Mouse (Mus musculus): ENCODE measurements around the gene Gm20390. TPM values are rescaled to one million over a fixed set of nuclear protein-coding genes. Genes with fewer than 3 reads are reported as not detected.
A peak's percentile ranks its signal among the peaks of the same experiment; 100 is the strongest.

Gm20390 gene
- polyA plus RNA-seq, 1 experiment from 2014 or later = 185 TPM

DNA sequence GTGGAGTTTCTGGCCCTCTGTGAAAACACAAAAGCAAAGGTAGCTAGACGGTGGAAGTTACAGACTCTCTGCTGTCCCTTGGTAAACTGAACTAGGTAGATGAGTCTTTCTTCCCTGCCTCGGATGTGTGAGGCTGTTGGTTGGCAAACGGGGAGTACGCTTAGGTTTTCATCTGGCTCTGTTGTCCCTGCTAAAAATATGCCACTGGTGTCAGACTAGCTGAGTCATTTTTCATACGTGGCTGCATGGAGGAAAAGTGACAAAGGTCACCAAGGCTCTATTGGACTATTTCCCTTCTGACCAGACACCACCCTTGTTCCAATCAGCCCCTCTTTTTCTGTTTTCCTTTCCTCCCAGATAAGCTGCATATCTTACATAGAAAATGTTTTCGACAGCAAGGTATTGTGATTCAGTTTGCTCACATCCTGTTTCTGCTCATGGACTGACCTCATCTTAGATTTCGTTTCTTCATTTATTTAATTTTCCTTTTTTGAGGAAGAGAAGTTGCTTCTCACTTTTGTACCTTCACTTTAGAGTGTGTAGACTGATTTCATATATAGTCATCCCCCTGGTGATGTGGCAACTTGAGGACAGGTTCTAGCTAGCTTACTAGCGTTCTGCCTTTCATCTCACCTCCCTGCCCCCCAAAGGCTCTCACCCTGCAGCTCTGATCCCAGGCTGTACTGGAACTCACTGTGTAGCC, 19.7 kb upstream of the Gm20390 start:
- Histone ChIP-seq H3K36me3 (no peaks in the 10 kb centered on the region), H3K9me3 (replicated peaks) (no peaks in the 10 kb centered on the region), H3K27me3 (no peaks in the 10 kb centered on the region), H3K9ac (no peak overlapping the region), H3K4me2 (peak overlapping the region; percentile 13), H3K4me3 (no peak overlapping the region), H3K4me1 (replicated peaks) (peaks cover 18% of the 10 kb centered on the region), H3K27ac (peak overlapping the region; percentile 92)
- peak; percentile 53 for ATAC-seq (replicated peaks; ENCODE audit: insufficient number of reproducible peaks, insufficient read depth, low FRiP score, low read depth)
- WGBS = 34% methylated on average over 8 of the region's 8 CpGs

GRCm38 (mm10) chr11:93987026-93987425, 18.9 kb upstream of the Gm20390 start:
- Histone ChIP-seq H3K4me2 (0 out of 2 replicates have a peak overlapping the region, but pooled peaks have one; percentile 13), H3K4me3 (no peak overlapping the region), H3K27me3 (no peaks in the 10 kb centered on the region), H3K9ac (no peak overlapping the region), H3K4me1 (replicated peaks) (peaks cover 18% of the 10 kb centered on the region), H3K27ac (peak overlapping the region; percentile 92), H3K9me3 (replicated peaks) (no peaks in the 10 kb centered on the region), H3K36me3 (no peaks in the 10 kb centered on the region)
- WGBS = 86% methylated on average over 4 of the region's 4 CpGs
- no peak for ATAC-seq (replicated peaks; ENCODE audit: insufficient number of reproducible peaks, insufficient read depth, low FRiP score, low read depth)

DNA sequence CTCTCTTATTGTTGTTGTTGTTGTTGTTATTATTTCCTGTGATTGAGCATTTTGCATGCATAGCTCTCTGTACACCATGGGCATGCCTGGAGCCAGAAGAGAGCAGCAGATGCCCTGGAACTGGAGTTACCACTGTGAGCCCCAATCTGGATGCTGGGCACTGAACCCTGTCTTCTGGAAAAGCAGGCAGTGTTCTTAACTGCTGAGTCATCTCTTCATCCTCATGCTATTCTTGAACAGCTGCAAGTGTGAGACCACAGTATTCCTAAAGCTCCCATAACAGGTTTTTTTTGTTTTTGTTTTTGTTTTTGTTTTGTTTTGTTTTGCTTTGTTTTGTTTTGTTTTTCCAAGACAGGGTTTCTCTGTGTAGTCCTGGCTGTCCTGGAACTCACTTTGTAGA, 18.2 kb upstream of the Gm20390 start:
- Histone ChIP-seq H3K4me3 (no peak overlapping the region), H3K36me3 (no peaks in the 10 kb centered on the region), H3K4me2 (no peak overlapping the region), H3K4me1 (replicated peaks) (peaks cover 18% of the 10 kb centered on the region), H3K9me3 (replicated peaks) (no peaks in the 10 kb centered on the region), H3K27me3 (no peaks in the 10 kb centered on the region), H3K27ac (no peak overlapping the region), H3K9ac (no peak overlapping the region)
- ATAC-seq (replicated peaks; ENCODE audit: insufficient number of reproducible peaks, insufficient read depth, low FRiP score, low read depth) = no peak

GRCm38 (mm10) chr11:93985265-93985664, 17.2 kb upstream of the Gm20390 start:
- Histone ChIP-seq H3K4me2 (no peak overlapping the region), H3K9me3 (replicated peaks) (no peaks in the 10 kb centered on the region), H3K9ac (no peak overlapping the region), H3K36me3 (no peaks in the 10 kb centered on the region), H3K4me1 (replicated peaks) (peaks cover 18% of the 10 kb centered on the region), H3K27ac (no peak overlapping the region), H3K27me3 (no peaks in the 10 kb centered on the region), H3K4me3 (no peak overlapping the region)
- no peak for ATAC-seq (replicated peaks; ENCODE audit: insufficient number of reproducible peaks, insufficient read depth, low FRiP score, low read depth)
- 81% methylated on average over 5 of the region's 5 CpGs for WGBS

GRCm38 (mm10) chr11:93984619-93985018, 16.5 kb upstream of the Gm20390 start:
- Histone ChIP-seq H3K4me3 (no peak overlapping the region), H3K27ac (no peak overlapping the region), H3K9ac (no peak overlapping the region), H3K36me3 (no peaks in the 10 kb centered on the region), H3K27me3 (no peaks in the 10 kb centered on the region), H3K4me1 (replicated peaks) (peaks cover 18% of the 10 kb centered on the region), H3K9me3 (replicated peaks) (no peaks in the 10 kb centered on the region), H3K4me2 (no peak overlapping the region)
- no peak for ATAC-seq (replicated peaks; ENCODE audit: insufficient number of reproducible peaks, insufficient read depth, low FRiP score, low read depth)
- WGBS = 85% methylated on average over 3 of the region's 3 CpGs

DNA sequence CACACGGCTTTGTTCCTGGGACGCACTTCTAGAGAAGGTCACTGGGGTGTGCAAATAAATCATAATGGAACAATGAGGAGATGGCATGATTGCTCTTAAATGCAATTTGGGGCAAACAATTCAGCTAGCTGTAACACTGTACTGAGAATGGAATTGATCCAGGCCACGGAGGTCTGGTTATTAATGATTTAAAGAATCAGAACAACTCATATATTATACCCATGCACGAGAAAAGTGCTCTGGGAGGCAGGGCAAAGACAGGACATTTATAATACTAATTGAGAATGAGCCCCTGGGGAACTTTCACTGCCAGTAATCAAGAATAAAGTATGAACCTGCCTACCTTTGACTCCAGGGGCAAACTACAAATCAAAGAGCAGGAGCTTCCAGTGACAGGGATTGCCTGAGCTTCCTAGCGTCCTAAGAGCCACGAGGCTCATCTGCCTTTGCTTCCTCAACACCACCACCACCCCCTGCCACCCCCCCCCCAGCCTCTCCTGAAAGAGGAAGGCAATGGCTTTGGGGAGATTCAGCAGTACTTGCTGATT, 11.5 kb upstream of the Gm20390 start:
- H3K4me3 ChIP-seq = no peak overlapping the region
- H3K9ac ChIP-seq = no peak overlapping the region
- H3K36me3 ChIP-seq = no peaks in the 10 kb centered on the region
- H3K4me2 ChIP-seq = no peak overlapping the region
- no peak overlapping the region for H3K27ac ChIP-seq
- 60% methylated on average over 6 of the region's 6 CpGs for WGBS
- H3K4me1 ChIP-seq (replicated peaks) = no peaks in the 10 kb centered on the region
- ATAC-seq (replicated peaks; ENCODE audit: insufficient number of reproducible peaks, insufficient read depth, low FRiP score, low read depth) = no peak
- H3K9me3 ChIP-seq (replicated peaks) = no peaks in the 10 kb centered on the region
- no peaks in the 10 kb centered on the region for H3K27me3 ChIP-seq

DNA sequence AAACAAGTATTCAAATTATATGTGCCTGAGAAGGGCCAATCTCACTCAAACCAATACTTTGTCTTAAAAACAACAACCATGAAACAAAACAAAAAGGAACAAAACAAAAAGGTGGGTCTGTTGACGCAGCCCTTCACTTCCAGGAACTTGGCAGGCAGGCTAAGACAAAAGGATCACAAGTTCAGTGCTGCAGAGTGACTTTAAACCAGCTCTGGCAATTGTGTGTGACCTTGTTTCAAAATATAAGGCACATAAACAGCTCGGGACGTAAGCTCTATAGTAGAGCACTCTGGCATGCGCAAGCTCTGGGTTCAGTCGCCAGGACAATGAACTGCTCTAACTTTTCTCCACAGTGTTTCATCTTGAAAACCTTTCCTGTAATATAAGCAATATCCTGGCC, 4.9 kb upstream of the Gm20390 start:
- no peaks in the 10 kb centered on the region for H3K9me3 ChIP-seq (replicated peaks)
- peaks cover 8% of the 10 kb centered on the region for H3K4me1 ChIP-seq (replicated peaks)
- no peak overlapping the region for H3K9ac ChIP-seq
- 85% methylated on average over 5 of the region's 5 CpGs for WGBS
- ATAC-seq (replicated peaks; ENCODE audit: insufficient number of reproducible peaks, insufficient read depth, low FRiP score, low read depth) = no peak
- no peaks in the 10 kb centered on the region for H3K36me3 ChIP-seq
- H3K4me2 ChIP-seq = no peak overlapping the region
- no peaks in the 10 kb centered on the region for H3K27me3 ChIP-seq
- H3K27ac ChIP-seq = no peak overlapping the region
- no peak overlapping the region for H3K4me3 ChIP-seq

DNA sequence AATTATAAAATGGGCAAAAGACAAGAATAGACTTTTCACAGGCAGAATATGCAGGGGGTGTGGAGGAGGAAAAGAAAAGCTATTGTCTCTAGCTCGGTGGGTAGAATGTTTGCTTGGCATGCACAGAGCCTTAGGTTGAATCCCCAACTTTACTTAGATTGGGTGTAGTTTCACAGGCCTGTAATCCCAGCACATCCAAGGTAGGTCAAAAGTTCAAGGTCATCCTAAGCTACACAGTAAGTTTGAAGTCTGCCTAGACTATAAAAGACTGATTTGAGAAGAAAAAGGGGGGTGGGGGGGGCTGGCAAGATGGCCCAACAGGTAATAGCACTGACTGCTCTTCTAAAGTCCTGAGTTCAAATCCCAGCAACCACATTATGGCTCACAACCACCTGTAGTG, 1.7 kb upstream of the Gm20390 start:
- peaks cover 11% of the 10 kb centered on the region for H3K36me3 ChIP-seq
- no peak overlapping the region for H3K9ac ChIP-seq
- H3K4me1 ChIP-seq (replicated peaks) = peaks cover 15% of the 10 kb centered on the region
- no peak overlapping the region for H3K4me2 ChIP-seq
- H3K27ac ChIP-seq = no peak overlapping the region
- ATAC-seq (replicated peaks; ENCODE audit: insufficient number of reproducible peaks, insufficient read depth, low FRiP score, low read depth) = no peak
- H3K27me3 ChIP-seq = no peaks in the 10 kb centered on the region
- WGBS = 59% methylated on average over 1 of the region's 1 CpGs
- no peaks in the 10 kb centered on the region for H3K9me3 ChIP-seq (replicated peaks)
- no peak overlapping the region for H3K4me3 ChIP-seq

DNA sequence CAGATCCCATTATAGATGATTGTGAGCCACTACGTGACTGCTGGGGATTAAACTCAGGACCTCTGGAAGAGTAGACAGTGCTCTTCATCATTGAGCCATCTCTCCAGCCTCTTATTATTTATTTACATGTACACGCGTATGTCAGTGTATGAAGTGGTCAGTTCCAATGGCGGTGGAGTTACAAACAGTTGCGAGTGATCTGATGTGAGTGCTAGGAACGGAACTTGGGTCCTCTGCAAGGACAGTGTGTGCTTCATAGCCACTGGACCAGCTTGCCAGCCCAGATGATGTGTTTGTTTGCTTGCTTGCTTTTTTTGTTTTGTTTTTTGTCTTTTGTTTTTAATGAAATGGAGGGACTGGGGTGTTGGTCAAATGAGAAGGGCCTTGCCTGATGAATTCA, 1.1 kb upstream of the Gm20390 start:
- ATAC-seq (replicated peaks; ENCODE audit: insufficient number of reproducible peaks, insufficient read depth, low FRiP score, low read depth) = no peak
- peak overlapping the region; percentile 64; the same call in 1 of the 2 replicates for H3K27ac ChIP-seq
- H3K9me3 ChIP-seq (replicated peaks) = no peaks in the 10 kb centered on the region
- no peak overlapping the region for H3K4me3 ChIP-seq
- peak overlapping the region; percentile 55; the same call in 1 of the 2 replicates for H3K4me2 ChIP-seq
- peaks cover 17% of the 10 kb centered on the region for H3K36me3 ChIP-seq
- H3K27me3 ChIP-seq = no peaks in the 10 kb centered on the region
- no peak overlapping the region; the same call in 1 of the 2 replicates for H3K9ac ChIP-seq
- 88% methylated on average over 6 of the region's 6 CpGs for WGBS
- H3K4me1 ChIP-seq (replicated peaks) = peaks cover 15% of the 10 kb centered on the region

DNA sequence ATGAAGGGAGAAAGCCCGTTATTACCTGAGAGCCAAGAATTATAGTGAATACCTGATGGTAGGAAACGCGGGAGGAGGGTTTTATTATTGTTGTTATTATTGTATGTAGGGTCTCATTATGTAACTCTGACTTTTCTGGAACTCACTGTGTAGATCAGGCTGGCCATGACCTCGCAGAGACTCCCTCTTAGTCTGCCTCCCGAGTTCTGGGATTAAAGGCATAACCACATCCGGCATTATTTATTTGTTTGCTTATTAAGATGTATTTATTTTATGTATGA, 695 bp upstream of the Gm20390 start:
- Histone ChIP-seq H3K4me1 (replicated peaks) (peaks cover 15% of the 10 kb centered on the region), H3K27ac (peak overlapping the region; percentile 64), H3K4me2 (peak overlapping the region; percentile 55), H3K4me3 (peak overlapping the region; percentile 85), H3K9me3 (replicated peaks) (no peaks in the 10 kb centered on the region), H3K36me3 (peaks cover 21% of the 10 kb centered on the region), H3K9ac (peak overlapping the region; percentile 38; the same call in 1 of the 2 replicates), H3K27me3 (no peaks in the 10 kb centered on the region)
- WGBS = 40% methylated on average over 6 of the region's 6 CpGs
- no peak for ATAC-seq (replicated peaks; ENCODE audit: insufficient number of reproducible peaks, insufficient read depth, low FRiP score, low read depth)

- Histone ChIP-seq H3K4me2 (peak overlapping the region; percentile 77), H3K9me3 (replicated peaks) (no peaks in the 10 kb centered on the region), H3K4me3 (peak overlapping the region; percentile 85), H3K36me3 (peaks cover 30% of the 10 kb centered on the region), H3K27me3 (no peaks in the 10 kb centered on the region), H3K4me1 (replicated peaks) (peaks cover 15% of the 10 kb centered on the region), H3K27ac (peak overlapping the region; percentile 78), H3K9ac (peak overlapping the region; percentile 70)
- WGBS = 3% methylated on average over 11 of the region's 11 CpGs
- no peak for ATAC-seq (replicated peaks; ENCODE audit: insufficient number of reproducible peaks, insufficient read depth, low FRiP score, low read depth)
These were observed 712 bp downstream of the Gm20390 start for GRCm38 (mm10) chr11:93967381-93967780.

- Histone ChIP-seq H3K4me3 (no peak overlapping the region), H3K9me3 (replicated peaks) (no peaks in the 10 kb centered on the region), H3K4me1 (replicated peaks) (peaks cover 15% of the 10 kb centered on the region), H3K36me3 (peaks cover 47% of the 10 kb centered on the region), H3K4me2 (no peak overlapping the region), H3K27ac (no peak overlapping the region), H3K27me3 (no peaks in the 10 kb centered on the region), H3K9ac (no peak overlapping the region)
- 88% methylated on average over 6 of the region's 6 CpGs for WGBS
- ATAC-seq (replicated peaks; ENCODE audit: insufficient number of reproducible peaks, insufficient read depth, low FRiP score, low read depth) = no peak
These were observed 2.7 kb downstream of the Gm20390 start for GRCm38 (mm10) chr11:93965391-93965790.
